Mouse (Mus musculus): ENCODE data around the gene Mrps18c. TPM values are rescaled to one million over a fixed set of nuclear protein-coding genes. Genes with fewer than 3 reads are reported as not detected.

Gene Mrps18c
- total and polyA plus RNA-seq, 3 experiments, result 33.9 to 78.2 (median 77.2) TPM

- Histone ChIP-seq H3K27me3 (ENCODE audit: control insufficient read depth, insufficient read depth, low read length) (no peaks in the 10 kb centered on the region), H3K9ac (ENCODE audit: low read depth, low read length) (no peak overlapping the region), H3K27ac (no peak overlapping the region), H3K79me2 (replicated peaks; ENCODE audit: control insufficient read depth, insufficient read depth, low read length) (no peaks in the 10 kb centered on the region), H3K4me3 (no peak overlapping the region), H3K36me3 (ENCODE audit: control insufficient read depth, insufficient read depth, low read length) (no peaks in the 10 kb centered on the region), H3K4me1 (ENCODE audit: control insufficient read depth, insufficient read depth, low read length) (no peaks in the 10 kb centered on the region)
- intact Hi-C loops (cut with DNase I), result no loop called here
- no peak for DNase-seq
- TF ChIP-seq CTCF (IDR thresholded peaks at IDR 0.05) (no peak), POLR2A (IDR thresholded peaks at IDR 0.05; ENCODE audit: insufficient read depth, low read depth, low read length) (no peak), EP300 (IDR thresholded peaks at IDR 0.05; ENCODE audit: insufficient read depth, low read depth, low read length) (no peak)
- 96% methylated on average over 13 of the region's 13 CpGs for WGBS
Measured at GRCm38 (mm10) chr5:100779002-100779401, 19.4 kb upstream of the Mrps18c start.

DNA sequence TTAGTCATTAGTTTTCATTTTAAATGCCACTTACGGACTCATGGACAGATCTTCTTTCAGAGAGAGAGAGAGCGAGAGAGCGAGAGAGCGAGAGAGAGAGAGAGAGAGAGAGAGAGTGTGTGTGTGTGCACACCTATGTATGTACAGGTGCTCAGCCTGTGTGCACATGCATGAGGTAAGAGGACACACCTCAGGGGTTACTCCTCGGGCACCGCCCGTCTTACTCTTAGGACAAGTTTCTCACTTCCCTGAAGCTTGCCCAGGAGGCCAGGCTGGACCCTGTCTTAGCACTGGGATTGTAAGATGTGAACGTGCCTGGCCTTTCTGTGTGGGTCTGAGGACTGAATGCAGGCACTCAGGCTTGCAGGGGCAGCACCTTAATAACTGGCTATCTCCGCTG is 10.9 kb upstream of the Mrps18c start:
- Histone ChIP-seq H3K27ac (no peak overlapping the region), H3K9ac (ENCODE audit: low read depth, low read length) (no peak overlapping the region), H3K27me3 (ENCODE audit: control insufficient read depth, insufficient read depth, low read length) (no peaks in the 10 kb centered on the region), H3K4me1 (ENCODE audit: control insufficient read depth, insufficient read depth, low read length) (no peaks in the 10 kb centered on the region), H3K79me2 (replicated peaks; ENCODE audit: control insufficient read depth, insufficient read depth, low read length) (no peaks in the 10 kb centered on the region), H3K4me3 (no peak overlapping the region), H3K36me3 (ENCODE audit: control insufficient read depth, insufficient read depth, low read length) (no peaks in the 10 kb centered on the region; the same call in 1 of the 2 replicates)
- DNase-seq, result no peak
- WGBS, result 88% methylated on average over 9 of the region's 9 CpGs
- intact Hi-C loops (cut with DNase I), result no loop called here
- TF ChIP-seq EP300 (IDR thresholded peaks at IDR 0.05; ENCODE audit: insufficient read depth, low read depth, low read length), result no peak
- TF ChIP-seq CTCF (IDR thresholded peaks at IDR 0.05), result no peak
- no peak for TF ChIP-seq POLR2A (IDR thresholded peaks at IDR 0.05; ENCODE audit: insufficient read depth, low read depth, low read length)

DNA sequence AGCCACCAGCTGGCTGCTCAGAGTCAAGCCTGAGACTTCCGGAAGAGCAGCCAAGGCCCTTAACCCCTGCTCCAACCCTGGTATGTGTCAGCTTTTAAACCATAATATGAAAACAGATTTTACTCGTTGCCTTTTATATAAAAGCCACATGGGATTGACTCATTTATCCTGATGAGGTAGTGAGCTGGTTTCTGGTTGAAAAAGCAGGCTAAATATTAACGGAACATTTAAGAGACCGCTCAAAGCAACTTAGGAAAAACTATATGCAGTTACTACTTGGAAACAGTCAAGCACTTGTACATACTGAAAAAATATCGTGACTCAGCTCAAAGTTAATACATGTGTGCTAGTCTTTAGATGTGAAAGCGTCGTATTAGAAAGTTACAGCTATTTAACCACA is 6.2 kb upstream of the Mrps18c start:
- intact Hi-C loops (cut with DNase I), result no loop called here
- H3K27ac ChIP-seq, result no peak overlapping the region
- no peaks in the 10 kb centered on the region for H3K4me1 ChIP-seq (ENCODE audit: control insufficient read depth, insufficient read depth, low read length)
- 87% methylated on average over 7 of the region's 7 CpGs for WGBS
- H3K79me2 ChIP-seq (replicated peaks; ENCODE audit: control insufficient read depth, insufficient read depth, low read length), result no peaks in the 10 kb centered on the region
- TF ChIP-seq POLR2A (IDR thresholded peaks at IDR 0.05; ENCODE audit: insufficient read depth, low read depth, low read length), result no peak
- TF ChIP-seq CTCF (IDR thresholded peaks at IDR 0.05), result no peak
- no peak for TF ChIP-seq EP300 (IDR thresholded peaks at IDR 0.05; ENCODE audit: insufficient read depth, low read depth, low read length)
- no peak overlapping the region for H3K4me3 ChIP-seq
- no peaks in the 10 kb centered on the region for H3K27me3 ChIP-seq (ENCODE audit: control insufficient read depth, insufficient read depth, low read length)
- H3K36me3 ChIP-seq (ENCODE audit: control insufficient read depth, insufficient read depth, low read length), result no peaks in the 10 kb centered on the region; the same call in 1 of the 2 replicates
- no peak for DNase-seq
- H3K9ac ChIP-seq (ENCODE audit: low read depth, low read length), result no peak overlapping the region

DNA sequence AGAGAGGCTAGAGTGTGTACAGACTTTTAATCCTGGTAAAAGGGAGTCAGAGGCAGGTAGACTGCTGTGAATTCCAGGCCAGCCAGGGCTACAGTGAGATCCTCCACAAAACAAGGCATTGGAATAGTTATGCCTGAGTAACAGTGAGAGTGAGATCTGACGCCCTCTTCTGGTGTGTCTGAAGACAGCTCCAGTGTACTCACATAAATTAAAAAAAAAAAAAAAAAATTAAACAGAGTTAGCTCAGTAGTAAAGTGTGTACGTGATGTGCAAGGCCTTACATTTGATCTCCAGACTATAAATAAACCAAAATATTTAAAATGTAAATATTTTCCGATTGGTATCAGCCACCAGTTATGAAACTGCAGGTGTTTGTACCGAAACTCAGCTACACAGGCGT is 4.3 kb upstream of the Mrps18c start:
- H3K27me3 ChIP-seq (ENCODE audit: control insufficient read depth, insufficient read depth, low read length), result no peaks in the 10 kb centered on the region
- no peak overlapping the region for H3K27ac ChIP-seq
- 0 out of 2 replicates have a peak, but pooled peaks have one; percentile 8 for TF ChIP-seq CTCF (IDR thresholded peaks at IDR 0.05)
- TF ChIP-seq EP300 (IDR thresholded peaks at IDR 0.05; ENCODE audit: insufficient read depth, low read depth, low read length), result no peak
- intact Hi-C loops (cut with DNase I), result no loop called here
- no peak for DNase-seq
- H3K9ac ChIP-seq (ENCODE audit: low read depth, low read length), result no peak overlapping the region
- no peaks in the 10 kb centered on the region; the same call in 1 of the 2 replicates for H3K36me3 ChIP-seq (ENCODE audit: control insufficient read depth, insufficient read depth, low read length)
- no peaks in the 10 kb centered on the region for H3K79me2 ChIP-seq (replicated peaks; ENCODE audit: control insufficient read depth, insufficient read depth, low read length)
- no peaks in the 10 kb centered on the region for H3K4me1 ChIP-seq (ENCODE audit: control insufficient read depth, insufficient read depth, low read length)
- 80% methylated on average over 5 of the region's 5 CpGs for WGBS
- H3K4me3 ChIP-seq, result no peak overlapping the region

- Histone ChIP-seq H3K9ac (ENCODE audit: low read depth, low read length) (no peak overlapping the region), H3K79me2 (replicated peaks; ENCODE audit: control insufficient read depth, insufficient read depth, low read length) (no peaks in the 10 kb centered on the region), H3K27me3 (ENCODE audit: control insufficient read depth, insufficient read depth, low read length) (no peaks in the 10 kb centered on the region), H3K27ac (no peak overlapping the region), H3K36me3 (ENCODE audit: control insufficient read depth, insufficient read depth, low read length) (no peaks in the 10 kb centered on the region; the same call in 1 of the 2 replicates), H3K4me1 (ENCODE audit: control insufficient read depth, insufficient read depth, low read length) (no peaks in the 10 kb centered on the region; the same call in 1 of the 2 replicates), H3K4me3 (no peak overlapping the region)
- intact Hi-C loops (cut with DNase I), result loop anchor here (5.0 kb wide), 1 partner anchor 146 kb away; no protein-coding TSS in a partner anchor
- 51% methylated on average over 4 of the region's 4 CpGs for WGBS
- no peak for DNase-seq
- TF ChIP-seq CTCF (IDR thresholded peaks at IDR 0.05), result no peak
- no peak for TF ChIP-seq EP300 (IDR thresholded peaks at IDR 0.05; ENCODE audit: insufficient read depth, low read depth, low read length)
- no peak for TF ChIP-seq POLR2A (IDR thresholded peaks at IDR 0.05; ENCODE audit: insufficient read depth, low read depth, low read length)
Measured at GRCm38 (mm10) chr5:100818341-100818740, 19.9 kb downstream of the Mrps18c start.

- 32% methylated on average over 16 of the region's 16 CpGs for whole genome bisulfite sequencing
Measured at GRCm38 (mm10) chr5:100819568-100820480, 21.4 kb downstream of the Mrps18c start.

More at GRCm38 (mm10) chr5:100819568-100820480, 21.4 kb downstream of the Mrps18c start:
- Histone ChIP-seq H3K79me2 (replicated peaks; ENCODE audit: control insufficient read depth, insufficient read depth, low read length) (no peaks in the 10 kb centered on the region), H3K36me3 (ENCODE audit: control insufficient read depth, insufficient read depth, low read length) (no peaks in the 10 kb centered on the region; the same call in 1 of the 2 replicates), H3K4me3 (peak overlapping the region; percentile 67), H3K9ac (ENCODE audit: low read depth, low read length) (peak overlapping the region; percentile 94), H3K27me3 (ENCODE audit: control insufficient read depth, insufficient read depth, low read length) (no peaks in the 10 kb centered on the region), H3K27ac (peak overlapping the region; percentile 84), H3K4me1 (ENCODE audit: control insufficient read depth, insufficient read depth, low read length) (no peaks in the 10 kb centered on the region; the same call in 1 of the 2 replicates)
- intact Hi-C loops (cut with DNase I), result loop anchor here (2.0 to 5.0 kb wide), 2 partner anchors 21 to 148 kb away; partner anchors contain the start of genes Helq and Mrps18c
- TF ChIP-seq CTCF (IDR thresholded peaks at IDR 0.05), result peak; percentile 68
- TF ChIP-seq EP300 (IDR thresholded peaks at IDR 0.05; ENCODE audit: insufficient read depth, low read depth, low read length), result no peak
- no peak for TF ChIP-seq POLR2A (IDR thresholded peaks at IDR 0.05; ENCODE audit: insufficient read depth, low read depth, low read length)
- DNase-seq, result no peak

All from heart, adult 2 months (tissue).